Mouse (Mus musculus): Measurements from ENCODE around the gene 2610507B11Rik. TPM values are rescaled to one million over a fixed set of nuclear protein-coding genes. Genes with fewer than 3 reads are reported as not detected.

2610507B11Rik gene
- polyA plus RNA-seq, 1 experiment from 2014 or later = 62.2 TPM

Other genes with a start within 250 kb of the 2610507B11Rik start
- gene Dhrs13, start 229.5 kb upstream of the 2610507B11Rik start, polyA plus RNA-seq (2014; fragmentation: Nextera tagmentation; extraction: Ambion mirVana) = 23.8 and 24.9 TPM in 2 replicates
- 44.8 TPM in 2 replicates for gene Flot2, start 223.8 kb upstream of the 2610507B11Rik start, polyA plus RNA-seq (2014; fragmentation: Nextera tagmentation; extraction: Ambion mirVana)
- 39.0 and 40.8 TPM in 2 replicates for gene Eral1, start 181.4 kb upstream of the 2610507B11Rik start, polyA plus RNA-seq (2014; fragmentation: Nextera tagmentation; extraction: Ambion mirVana)
- gene Fam222b, start 167.1 kb upstream of the 2610507B11Rik start, polyA plus RNA-seq (2014; fragmentation: Nextera tagmentation; extraction: Ambion mirVana) = 13.9 and 17.3 TPM in 2 replicates
- gene Traf4, start 96.2 kb upstream of the 2610507B11Rik start, polyA plus RNA-seq (2014; fragmentation: Nextera tagmentation; extraction: Ambion mirVana) = 53.8 and 57.6 TPM in 2 replicates
- gene Nek8, start 85.1 kb upstream of the 2610507B11Rik start, polyA plus RNA-seq (2014; fragmentation: Nextera tagmentation; extraction: Ambion mirVana) = 13.1 and 14.3 TPM in 2 replicates
- 52.5 and 57.5 TPM in 2 replicates for gene Tlcd1, start 85.0 kb upstream of the 2610507B11Rik start, polyA plus RNA-seq (2014; fragmentation: Nextera tagmentation; extraction: Ambion mirVana)
- gene Rpl23a, start 78.2 kb upstream of the 2610507B11Rik start, polyA plus RNA-seq (2014; fragmentation: Nextera tagmentation; extraction: Ambion mirVana) = 1,588 and 1,766 TPM in 2 replicates
- 42.6 and 45.3 TPM in 2 replicates for gene Rab34, start 73.3 kb upstream of the 2610507B11Rik start, polyA plus RNA-seq (2014; fragmentation: Nextera tagmentation; extraction: Ambion mirVana)
- 1.6 and 2.5 TPM in 2 replicates for gene Proca1, start 68.4 kb upstream of the 2610507B11Rik start, polyA plus RNA-seq (2014; fragmentation: Nextera tagmentation; extraction: Ambion mirVana)
- gene Sdf2, start 16.0 kb upstream of the 2610507B11Rik start, polyA plus RNA-seq (2014; fragmentation: Nextera tagmentation; extraction: Ambion mirVana) = 47.4 and 48.7 TPM in 2 replicates
- gene Supt6, start 15.8 kb upstream of the 2610507B11Rik start, polyA plus RNA-seq (2014; fragmentation: Nextera tagmentation; extraction: Ambion mirVana) = 30.9 and 32.9 TPM in 2 replicates
- 0.18 and 0.36 TPM in 2 replicates for gene BC030499, start 29.1 kb downstream of the 2610507B11Rik start, polyA plus RNA-seq (2014; fragmentation: Nextera tagmentation; extraction: Ambion mirVana)
- 48.3 and 50.3 TPM in 2 replicates for gene Spag5, start 39.8 kb downstream of the 2610507B11Rik start, polyA plus RNA-seq (2014; fragmentation: Nextera tagmentation; extraction: Ambion mirVana)
- 8.8 and 9.9 TPM in 2 replicates for gene Aldoc, start 61.2 kb downstream of the 2610507B11Rik start, polyA plus RNA-seq (2014; fragmentation: Nextera tagmentation; extraction: Ambion mirVana)
- 63.6 and 68.2 TPM in 2 replicates for gene Pigs, start 66.7 kb downstream of the 2610507B11Rik start, polyA plus RNA-seq (2014; fragmentation: Nextera tagmentation; extraction: Ambion mirVana)
- 68.9 and 72.7 TPM in 2 replicates for gene Unc119, start 81.7 kb downstream of the 2610507B11Rik start, polyA plus RNA-seq (2014; fragmentation: Nextera tagmentation; extraction: Ambion mirVana)
- not detected in 2 replicates for gene Foxn1, start 124.8 kb downstream of the 2610507B11Rik start, polyA plus RNA-seq (2014; fragmentation: Nextera tagmentation; extraction: Ambion mirVana)
- gene Slc13a2, start 160.5 kb downstream of the 2610507B11Rik start, polyA plus RNA-seq (2014; fragmentation: Nextera tagmentation; extraction: Ambion mirVana) = not detected in 2 replicates
- 9.8 and 12.1 TPM in 2 replicates for gene Slc46a1, start 203.9 kb downstream of the 2610507B11Rik start, polyA plus RNA-seq (2014; fragmentation: Nextera tagmentation; extraction: Ambion mirVana)
- 0.44 and 0.71 TPM in 2 replicates for gene Sarm1, start 236.0 kb downstream of the 2610507B11Rik start, polyA plus RNA-seq (2014; fragmentation: Nextera tagmentation; extraction: Ambion mirVana)
- gene Vtn, start 237.3 kb downstream of the 2610507B11Rik start, polyA plus RNA-seq (2014; fragmentation: Nextera tagmentation; extraction: Ambion mirVana) = 220 and 245 TPM in 2 replicates
- 0.21 and 0.32 TPM in 2 replicates for gene Sebox, start 241.7 kb downstream of the 2610507B11Rik start, polyA plus RNA-seq (2014; fragmentation: Nextera tagmentation; extraction: Ambion mirVana)